Mouse (Mus musculus): ENCODE results near the gene Sacm1l. TPM values are rescaled to one million over a fixed set of nuclear protein-coding genes. Genes with fewer than 3 reads are reported as not detected.

Gene Sacm1l
- total RNA-seq, 2 experiments from 2014 or later, result 32.2 to 32.8 TPM

Other genes starting within 250 kb of the Sacm1l start
- gene Lars2, start 162.8 kb upstream of the Sacm1l start, total RNA-seq (2014; fragmentation: Nextera tagmentation), result 9,988 and 24,943 TPM in 2 replicates
- 32.5 and 33.6 TPM in 2 replicates for gene Lars2, start 162.8 kb upstream of the Sacm1l start, total RNA-seq (2017)
- 26.3 and 29.8 TPM in 2 replicates for gene Limd1, start 51.1 kb upstream of the Sacm1l start, total RNA-seq (2014; fragmentation: Nextera tagmentation)
- gene Limd1, start 51.1 kb upstream of the Sacm1l start, total RNA-seq (2017), result 24.4 and 26.2 TPM in 2 replicates
- gene Slc6a20b, start 102.8 kb downstream of the Sacm1l start, total RNA-seq (2014; fragmentation: Nextera tagmentation), result not detected in 2 replicates
- gene Slc6a20b, start 102.8 kb downstream of the Sacm1l start, total RNA-seq (2017), result 0.21 and 0.26 TPM in 2 replicates
- not detected in 2 replicates for gene Ccr9, start 148.7 kb downstream of the Sacm1l start, total RNA-seq (2014; fragmentation: Nextera tagmentation)
- gene Ccr9, start 148.7 kb downstream of the Sacm1l start, total RNA-seq (2017), result 0.13 TPM in 1 of 2 replicates, not detected in the other
- gene Slc6a20a, start 149.1 kb downstream of the Sacm1l start, total RNA-seq (2014; fragmentation: Nextera tagmentation), result not detected in 2 replicates
- not detected in 2 replicates for gene Slc6a20a, start 149.1 kb downstream of the Sacm1l start, total RNA-seq (2017)
- 32.8 and 34.2 TPM in 2 replicates for gene Lztfl1, start 187.9 kb downstream of the Sacm1l start, total RNA-seq (2014; fragmentation: Nextera tagmentation)
- 33.9 and 35.4 TPM in 2 replicates for gene Lztfl1, start 187.9 kb downstream of the Sacm1l start, total RNA-seq (2017)